Mouse (Mus musculus) kidney, adult 8-10 months (tissue): ENCODE results near the gene Slc25a21.

ENCODE experiments used
- DNase-seq, 2 experiments: peaks; one replicate each; pipeline ENCODE4 v3.0.0; 2022

Gene Slc25a21

DNA sequence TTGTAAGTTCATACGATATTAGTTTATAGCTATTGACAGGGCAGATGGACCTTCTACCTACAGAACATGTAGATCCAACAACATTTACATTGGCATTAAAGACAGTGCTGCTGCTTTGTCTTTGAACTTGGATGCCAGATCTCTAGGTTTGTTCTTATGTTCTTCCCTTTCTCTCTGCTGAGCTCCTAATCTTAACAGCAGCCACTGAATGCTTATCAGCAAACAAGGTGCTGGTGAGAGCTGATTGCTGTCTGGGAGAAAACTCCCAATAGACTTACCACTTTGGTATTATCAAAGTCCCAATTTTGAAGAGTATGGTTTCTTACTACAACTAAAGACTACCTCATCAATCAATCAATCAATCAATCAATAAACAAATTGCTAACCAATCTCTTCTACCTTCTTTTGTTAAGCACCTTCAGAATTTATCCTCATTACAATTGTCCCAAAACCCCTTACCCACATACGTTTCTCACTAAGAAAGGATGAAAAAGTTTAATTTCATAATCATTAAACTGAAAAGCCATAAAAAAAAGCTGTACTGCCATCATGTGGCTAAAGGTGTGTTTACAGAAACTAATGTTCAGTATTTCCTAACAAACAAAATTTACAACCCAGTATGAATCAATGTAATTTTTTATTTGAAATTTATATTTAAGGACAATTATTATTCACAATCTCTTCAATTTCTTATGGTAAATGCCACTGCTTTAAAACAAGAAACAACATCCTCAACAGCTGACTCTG is 12.7 kb downstream of the Slc25a21 start:
- DNase-seq = no peak

DNA sequence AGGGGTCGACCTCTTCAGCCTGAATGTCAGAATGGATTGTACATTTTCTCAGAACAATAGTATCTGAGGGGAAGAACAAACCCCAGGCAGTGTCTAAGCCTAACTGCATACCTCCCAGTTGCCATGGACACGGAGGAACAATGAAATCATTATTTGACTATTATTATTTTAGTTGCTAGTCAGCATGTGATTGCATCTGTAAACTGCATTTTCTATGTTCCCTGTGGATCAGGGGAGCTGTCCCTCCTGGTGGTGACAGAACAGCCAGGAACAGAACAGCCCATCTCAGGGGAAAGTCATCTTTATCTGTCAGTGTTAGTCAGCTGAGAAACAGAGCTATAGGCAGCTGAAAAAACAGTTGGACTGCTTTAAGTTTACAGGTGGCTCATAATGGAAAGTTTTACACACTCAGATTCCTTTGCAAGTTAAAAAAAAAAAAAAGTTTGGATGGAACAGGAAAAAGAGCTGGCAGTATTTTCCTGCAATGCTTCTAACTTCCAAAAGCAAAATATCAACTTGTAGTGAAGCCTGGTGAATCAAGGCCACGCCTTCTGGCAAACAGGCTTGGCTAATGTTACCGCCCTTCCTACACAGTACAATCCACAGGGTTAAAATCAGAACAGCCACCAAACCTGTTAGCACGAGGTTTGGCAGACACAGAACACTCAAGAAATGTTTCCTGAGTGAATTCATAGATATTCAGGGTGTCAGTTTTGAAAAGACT is 17.6 kb downstream of the Slc25a21 start:
- no peak for DNase-seq

DNA sequence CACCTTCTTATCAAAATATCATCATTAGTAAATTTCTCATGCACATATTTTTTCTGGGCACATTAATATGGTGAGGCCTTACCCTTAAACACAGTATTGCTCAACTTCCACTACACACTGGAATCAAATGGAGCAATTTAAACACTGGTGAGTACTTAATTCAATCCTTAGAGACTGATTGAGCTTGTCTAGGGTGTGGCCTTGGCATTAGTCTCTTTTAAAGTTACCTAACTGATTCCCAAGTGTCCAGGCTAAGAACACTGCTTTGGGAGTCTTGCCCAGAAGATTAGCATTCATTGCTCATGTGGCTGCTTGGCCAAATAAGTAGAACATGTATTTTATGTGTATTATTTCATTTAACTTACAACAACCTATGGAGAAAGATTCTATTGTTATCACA is 18.5 kb downstream of the Slc25a21 start:
- no peak for DNase-seq

DNA sequence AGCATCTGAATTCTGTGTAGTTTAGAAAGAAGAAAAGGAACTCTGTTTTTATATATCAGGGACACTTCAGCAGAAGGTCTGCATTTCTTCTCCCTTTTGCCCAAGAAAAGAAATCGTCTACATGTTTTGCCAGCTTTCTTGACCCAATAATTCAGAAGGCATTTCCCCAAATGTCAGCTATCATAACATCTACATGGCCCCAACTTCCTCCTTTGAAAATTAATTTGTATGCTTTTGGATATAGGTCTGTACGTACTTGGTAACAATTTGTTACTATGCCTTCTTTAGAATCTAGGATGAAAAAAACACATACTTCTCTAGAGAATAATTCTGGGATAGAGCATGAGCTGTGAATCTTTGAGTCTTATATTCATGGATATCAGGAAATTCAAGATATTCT is 34.0 kb downstream of the Slc25a21 start:
- no peak for DNase-seq

DNA sequence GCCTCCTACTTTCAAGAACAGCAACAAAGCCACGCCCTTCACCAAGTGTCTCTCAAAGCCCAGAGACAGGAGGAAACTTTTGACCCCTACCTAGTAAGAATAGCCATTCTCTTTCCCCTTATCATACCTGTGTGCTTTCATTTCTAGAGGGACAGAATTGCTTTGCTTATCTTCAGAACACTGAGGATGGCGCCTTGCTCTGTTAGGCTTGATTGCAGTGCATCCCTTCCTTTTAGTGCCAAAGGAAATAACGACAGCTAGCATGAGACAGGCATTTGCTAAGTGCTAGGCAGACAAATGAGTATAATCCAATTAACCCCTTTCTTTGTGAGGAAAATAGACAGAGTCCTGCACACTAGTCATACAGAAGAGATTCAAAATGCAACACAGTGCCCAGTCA is 34.4 kb downstream of the Slc25a21 start:
- DNase-seq = no peak

DNA sequence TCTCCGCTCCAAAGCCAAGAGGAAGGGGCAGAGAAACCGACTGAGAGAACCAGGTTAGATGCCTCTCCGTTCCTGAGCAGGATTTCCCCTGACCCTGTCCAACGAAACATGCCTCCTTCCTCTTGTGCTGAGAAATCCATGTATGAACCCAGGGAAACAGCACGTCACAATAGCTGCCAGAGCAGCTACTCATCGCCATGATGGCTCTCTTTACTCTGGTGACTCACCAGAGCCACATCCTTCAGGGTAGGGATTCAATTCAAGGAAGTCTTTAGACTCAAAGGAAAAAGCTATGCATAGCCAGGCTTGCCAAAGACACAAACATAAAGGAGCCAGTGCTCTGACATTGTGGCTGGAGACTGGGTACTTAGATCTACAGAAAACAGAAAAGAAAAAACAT is 37.4 kb downstream of the Slc25a21 start:
- DNase-seq = no peak

DNA sequence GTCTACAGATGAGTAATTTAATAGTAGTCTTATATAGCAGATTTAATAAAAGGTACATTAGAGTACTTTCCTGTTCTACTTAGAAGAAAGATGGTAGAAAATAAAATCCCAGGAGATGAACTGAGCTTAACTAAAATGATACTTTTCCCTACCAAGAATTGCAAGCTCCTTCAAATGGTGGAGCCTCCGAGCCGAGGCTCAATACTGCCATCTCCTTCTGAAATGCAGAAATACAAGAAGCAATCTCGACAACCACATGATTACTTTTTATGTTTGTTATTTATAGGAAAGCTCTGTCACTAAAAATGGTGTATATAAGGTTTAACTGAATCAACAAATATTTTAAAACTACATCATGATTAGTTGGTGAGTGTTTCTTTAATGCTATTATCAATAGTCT is 39.0 kb downstream of the Slc25a21 start:
- DNase-seq = no peak

DNA sequence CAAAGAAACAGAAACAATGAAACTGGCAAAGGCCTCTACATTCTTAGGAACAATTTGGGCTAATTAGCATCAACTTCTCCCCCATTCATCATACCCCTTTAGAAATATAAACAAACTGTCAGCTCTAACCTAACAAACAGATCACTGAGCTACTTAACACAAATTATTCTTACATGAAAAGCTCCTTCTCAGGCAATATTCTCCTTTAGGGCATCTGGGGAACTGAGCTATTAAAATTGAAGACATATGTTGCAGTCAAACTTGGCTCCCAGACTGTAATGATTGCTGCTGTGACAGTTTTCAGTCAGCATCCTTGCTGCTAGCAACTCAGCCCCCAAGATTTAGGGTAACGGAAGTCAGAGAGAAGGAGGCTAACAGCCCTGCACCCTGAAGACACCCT is 58.3 kb downstream of the Slc25a21 start:
- DNase-seq = no peak

DNA sequence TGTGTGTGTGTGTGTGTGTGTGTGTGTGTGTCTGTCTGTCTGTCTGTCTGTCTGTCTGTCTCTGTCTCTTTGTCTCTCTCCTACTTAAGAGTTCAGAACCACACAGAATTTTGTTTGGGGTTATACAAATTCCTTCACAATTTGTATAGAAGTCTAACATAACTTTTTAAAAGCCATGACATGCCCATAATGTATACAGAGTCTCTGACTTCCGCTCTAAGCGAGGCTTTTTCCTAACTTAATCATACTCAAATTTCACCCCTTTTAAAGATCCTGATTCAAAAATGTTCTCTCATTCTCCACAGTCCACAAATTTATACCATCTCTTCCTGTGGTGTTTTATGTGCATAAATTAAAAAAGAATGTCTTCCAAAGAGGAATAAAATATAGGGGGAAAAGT is 59.5 kb downstream of the Slc25a21 start:
- DNase-seq = no peak

DNA sequence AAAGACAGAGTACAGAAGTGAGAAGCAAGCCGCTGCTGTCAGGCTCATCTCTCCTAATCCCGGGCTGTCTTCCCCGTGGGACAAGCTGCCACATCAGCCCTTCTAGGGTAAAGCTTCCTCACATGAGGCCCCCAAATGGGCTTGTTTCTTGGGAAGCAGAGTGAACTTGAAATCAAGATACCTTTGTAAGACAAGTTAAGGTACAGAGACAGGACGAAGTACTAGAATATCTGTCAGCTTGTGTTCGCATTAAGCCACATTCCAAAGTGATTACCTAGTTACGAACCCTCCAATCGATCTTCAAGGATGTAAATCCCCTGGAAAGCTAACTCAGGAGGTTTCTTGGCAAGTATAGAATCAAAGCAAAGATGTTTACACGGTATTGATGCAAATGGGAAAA is 78.7 kb downstream of the Slc25a21 start:
- DNase-seq = no peak

DNA sequence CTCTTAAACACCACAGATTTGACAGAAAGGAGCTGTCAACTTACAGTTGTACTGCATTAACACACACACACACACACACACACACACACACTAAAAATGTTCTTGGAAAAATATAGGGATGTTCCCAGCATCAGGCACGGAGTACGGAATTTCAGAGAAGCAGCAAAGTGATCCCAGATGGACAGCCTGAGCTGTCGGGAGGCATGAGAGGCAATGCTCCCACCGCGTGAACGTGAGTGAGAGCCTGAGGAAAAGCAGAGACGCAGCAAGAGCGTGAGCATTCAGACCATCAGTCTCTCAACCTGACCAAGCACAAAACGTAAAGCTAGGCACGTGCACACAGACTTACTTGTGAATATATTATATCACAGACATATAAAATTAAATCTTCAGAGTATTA is 81.8 kb downstream of the Slc25a21 start:
- no peak for DNase-seq

DNA sequence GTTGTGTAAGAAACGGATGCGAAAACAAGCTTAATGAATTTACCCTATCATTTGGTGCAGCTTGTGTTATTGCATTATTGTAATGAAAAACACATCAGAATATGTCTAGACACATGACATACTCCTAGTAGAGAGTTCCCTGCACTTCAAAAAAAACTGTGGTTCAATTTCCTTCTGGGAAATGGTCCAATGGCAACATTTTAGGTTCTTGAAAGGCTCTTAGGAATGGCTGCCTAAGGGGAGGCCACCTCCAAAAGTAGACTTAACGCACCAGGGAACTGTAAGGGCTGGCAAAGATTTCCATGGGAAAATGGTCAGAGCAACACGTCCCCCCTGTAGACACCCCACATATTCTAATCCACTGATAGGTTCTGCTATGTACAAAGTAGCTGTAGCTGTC is 87.9 kb downstream of the Slc25a21 start:
- DNase-seq = no peak

DNA sequence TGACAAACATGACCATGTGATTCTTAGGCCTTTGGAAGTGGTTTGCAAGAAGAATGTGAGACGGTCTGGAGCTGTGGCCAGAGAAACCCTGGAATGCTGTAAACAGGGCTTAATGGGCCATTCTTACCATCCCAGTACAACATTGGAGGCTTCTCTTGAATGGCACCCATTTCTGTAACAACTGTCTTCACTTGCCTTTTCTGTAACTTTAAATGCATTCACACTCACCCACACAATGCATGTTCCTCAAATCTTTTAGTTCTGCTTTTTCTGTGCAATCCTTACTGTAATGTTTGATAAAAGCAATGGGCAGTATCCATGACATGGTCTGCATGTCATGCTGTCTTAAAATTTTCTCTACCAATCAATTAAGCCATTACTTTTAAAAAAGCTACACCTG is 95.0 kb downstream of the Slc25a21 start:
- DNase-seq = no peak

DNA sequence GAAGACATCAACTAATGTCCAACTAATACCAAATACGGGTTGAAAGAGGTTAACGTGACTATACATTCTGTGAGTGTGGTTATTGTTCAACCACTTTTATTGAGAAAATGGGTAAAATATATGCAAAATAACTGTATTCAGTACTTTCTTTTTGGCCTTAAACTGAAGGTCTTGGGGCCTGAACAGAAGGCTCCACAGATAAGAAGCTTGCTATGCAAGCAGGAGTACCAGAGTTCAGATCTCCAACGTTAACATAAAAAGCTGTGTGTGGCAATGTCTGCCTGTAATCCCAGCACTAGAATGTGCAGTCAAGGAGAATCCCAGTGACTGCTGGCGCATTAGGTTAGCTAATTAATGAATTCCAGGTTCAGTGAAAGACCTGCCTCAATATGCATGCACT is 96.7 kb downstream of the Slc25a21 start:
- DNase-seq = no peak

DNA sequence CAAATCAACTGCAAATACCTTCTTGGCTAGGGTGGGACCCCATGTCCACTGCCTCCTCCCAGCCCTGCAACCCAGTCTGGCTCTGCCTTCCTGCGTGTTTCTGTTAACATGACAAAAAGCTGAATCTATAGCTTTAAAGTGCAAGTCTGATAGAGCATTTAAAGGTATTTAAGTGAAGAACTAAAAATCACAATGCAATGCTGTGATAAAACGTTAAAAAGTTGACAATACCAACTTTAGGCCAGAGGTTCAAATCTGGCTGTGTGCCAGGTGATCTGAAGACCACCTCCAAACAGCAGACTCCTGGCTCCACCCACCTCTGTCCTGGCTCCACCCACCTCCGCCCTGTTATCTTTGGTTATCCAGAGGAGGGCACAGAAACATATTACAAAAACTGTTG is 98.2 kb downstream of the Slc25a21 start:
- no peak for DNase-seq

DNA sequence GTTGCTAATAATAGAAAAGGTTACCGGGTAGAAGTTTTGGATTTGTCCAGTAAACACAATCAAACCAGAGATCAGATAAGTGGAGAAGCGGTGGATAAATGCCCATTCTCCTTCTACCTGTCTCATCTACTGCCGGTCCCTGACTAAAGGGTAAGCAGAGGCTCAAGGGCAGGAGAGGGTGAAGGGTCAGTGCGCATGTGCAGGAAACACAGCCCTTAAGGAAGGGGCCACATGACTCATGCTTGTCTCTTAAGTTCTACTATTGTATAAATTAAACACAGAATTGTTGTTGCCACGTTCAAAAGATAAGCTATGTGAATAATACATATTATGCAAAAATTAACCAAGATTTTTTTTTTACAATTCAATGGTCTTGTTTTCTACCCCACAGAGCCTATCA is 98.9 kb downstream of the Slc25a21 start:
- no peak for DNase-seq

DNA sequence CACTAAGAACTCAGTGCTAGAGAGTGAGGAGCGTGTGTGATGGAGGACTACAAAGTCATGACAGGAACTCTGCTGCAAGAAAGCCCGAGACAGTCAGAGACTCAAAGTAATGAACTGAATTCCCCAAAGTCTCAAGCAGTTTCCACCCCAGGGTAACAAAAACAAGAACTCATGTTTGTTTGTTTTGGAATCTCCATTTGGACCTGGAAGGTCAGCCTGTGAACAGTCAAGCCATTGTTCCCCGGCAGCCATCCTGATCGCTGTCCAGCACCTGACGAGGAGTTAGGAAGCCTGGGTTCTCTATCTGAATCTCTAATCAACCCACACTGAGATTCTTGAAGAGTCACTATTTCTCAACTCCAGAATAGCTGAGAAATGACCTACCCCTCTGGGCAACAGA is 104.2 kb downstream of the Slc25a21 start:
- DNase-seq = no peak

DNA sequence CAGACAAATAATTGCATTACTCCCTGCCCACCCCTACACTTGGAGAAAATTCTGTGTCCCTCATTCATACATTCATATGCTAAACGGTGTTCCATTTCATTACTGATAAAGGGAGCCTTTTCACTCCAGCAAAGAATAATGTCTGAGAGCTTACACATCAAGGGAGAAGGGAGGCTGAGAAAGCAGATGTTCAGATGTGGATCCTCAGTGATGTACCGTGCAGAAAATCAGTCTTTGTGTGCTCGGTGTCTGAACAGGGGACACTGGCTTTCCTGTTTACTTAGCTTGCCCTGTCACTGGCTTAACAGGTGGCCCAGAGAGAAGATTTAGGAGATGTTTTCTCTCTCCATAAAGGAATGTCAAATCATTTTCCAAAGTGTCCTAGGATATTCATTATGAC is 112.8 kb downstream of the Slc25a21 start:
- DNase-seq = no peak

DNA sequence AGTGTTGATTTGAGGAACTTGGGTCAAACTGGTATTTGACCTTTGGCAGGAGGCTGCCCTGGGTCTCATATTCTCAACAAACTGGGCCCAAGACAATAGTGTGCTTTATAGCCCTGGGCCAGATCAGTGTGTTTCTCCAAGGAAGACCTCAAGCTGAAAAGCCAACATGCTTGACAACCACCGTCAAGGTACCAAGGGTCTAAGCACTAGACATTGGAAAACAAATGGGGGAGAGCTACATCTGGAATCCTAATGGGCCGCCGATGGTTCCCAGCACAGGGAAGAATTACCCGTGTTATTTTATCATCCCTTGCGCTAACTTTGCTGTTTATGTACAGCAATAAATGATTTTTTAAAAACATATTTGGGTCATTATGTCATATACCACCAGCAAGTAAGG is 113.7 kb downstream of the Slc25a21 start:
- no peak for DNase-seq

DNA sequence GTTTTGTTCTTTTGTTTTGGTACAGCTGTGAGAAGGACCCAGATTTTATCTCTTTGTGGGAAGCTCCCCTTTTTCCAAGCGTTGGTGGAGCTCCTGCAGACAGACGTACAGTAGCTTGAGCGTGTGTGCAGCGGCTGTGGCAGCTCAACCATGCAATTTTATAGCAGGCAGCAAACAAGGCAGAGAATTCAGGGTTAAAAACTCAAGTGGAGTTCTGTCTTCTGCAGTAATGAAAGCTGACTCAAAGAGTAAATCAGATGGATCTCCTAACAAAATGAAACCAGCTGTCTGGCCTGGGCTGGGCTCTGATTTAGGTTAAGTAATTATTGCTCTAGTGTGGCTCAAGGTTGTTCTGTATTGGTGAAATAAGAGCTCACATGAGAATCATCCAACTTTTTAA is 120.7 kb downstream of the Slc25a21 start:
- no peak for DNase-seq

DNA sequence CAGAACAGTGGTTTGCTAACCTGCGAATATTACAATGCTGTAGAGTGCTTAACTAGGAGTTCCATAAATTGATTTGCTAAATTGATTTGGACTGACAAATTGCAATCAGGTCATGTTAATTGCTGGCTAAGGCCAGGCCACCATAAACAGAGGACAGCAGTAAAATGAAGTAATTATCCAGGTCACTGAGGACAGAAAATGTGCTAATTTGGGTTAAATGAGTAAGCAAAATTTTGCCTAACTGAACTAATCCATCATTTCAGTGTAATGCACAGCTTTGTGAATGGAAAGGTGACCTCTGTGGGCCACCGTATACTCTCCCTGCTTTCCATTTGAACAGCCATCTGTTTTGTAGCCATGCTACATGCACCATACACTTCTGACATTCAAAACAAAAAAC is 124.7 kb downstream of the Slc25a21 start:
- DNase-seq = no peak

DNA sequence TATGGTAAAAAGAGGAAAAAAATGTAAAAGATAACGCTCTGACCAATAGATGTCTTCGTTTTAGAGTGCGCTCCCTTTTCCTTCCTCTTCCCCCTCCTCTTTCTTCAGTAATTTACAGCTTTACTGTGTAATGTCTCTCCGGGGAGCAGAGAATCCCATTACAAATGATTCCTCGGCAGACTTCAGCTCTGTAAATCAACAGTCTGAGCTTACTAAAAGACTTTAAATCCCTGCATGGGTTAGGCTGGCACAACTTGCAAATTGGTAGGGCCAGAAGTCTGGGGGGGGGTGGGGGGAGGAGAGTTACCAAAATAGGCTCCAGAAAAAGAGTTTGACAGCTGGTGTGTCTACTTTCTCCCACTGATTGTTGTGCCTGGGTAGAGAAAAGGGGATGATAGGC is 128.7 kb downstream of the Slc25a21 start:
- DNase-seq = no peak

DNA sequence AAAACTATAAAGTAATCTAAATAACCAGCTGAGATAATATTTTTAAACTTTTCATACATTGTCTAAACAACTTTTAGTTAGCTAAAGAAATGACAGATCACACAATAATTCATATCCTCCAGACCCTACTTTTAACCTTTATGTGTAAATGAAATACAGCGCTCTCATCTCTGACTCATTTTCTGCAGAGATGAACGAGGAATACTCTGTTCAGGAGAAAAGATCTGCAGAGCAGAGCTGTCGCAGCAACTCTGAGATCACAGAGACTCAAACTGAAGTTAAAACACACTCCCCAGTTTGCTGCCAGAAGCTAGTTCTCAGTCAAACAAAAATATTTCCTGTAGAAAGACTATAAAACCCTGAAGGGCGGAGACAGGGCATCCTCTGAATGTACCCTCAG is 177.5 kb downstream of the Slc25a21 start:
- no peak for DNase-seq

DNA sequence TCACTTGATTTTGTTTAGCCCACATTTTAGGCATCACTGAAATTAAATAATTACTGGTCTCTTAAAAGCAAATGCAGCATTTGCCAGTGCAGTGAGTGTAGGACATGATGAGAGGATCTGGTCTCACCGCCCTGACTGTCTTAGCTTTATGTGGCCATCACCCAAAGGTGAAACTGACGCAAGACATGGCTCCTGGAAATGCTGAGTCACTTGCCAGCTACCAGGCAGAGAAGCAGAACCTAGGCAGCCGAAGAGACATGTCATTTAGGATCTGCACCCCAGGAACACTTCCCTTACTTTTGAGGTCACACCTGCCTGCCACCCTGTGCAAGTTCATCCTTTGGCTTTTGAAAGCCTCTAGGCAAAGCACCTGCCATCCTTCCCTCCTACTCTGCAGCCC is 180.4 kb downstream of the Slc25a21 start:
- DNase-seq = no peak

DNA sequence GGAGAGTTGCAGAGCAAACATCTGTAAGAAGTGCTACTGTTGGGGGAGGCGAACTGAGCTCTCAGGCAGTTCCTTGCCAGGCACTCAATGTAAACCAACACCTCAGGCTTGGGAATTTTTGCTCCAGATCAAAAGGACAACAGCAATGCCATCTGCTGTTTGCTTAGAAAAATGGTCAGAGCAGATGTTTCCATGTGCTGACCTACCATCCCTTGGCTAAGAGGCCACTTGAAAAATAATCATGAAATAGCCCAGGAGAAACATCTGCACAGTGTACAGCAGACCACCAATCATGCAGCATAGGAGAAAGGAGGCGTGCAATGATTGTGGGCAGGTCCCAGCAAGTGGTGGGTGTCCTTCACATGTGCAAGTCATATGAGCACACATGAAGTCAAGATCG is 180.9 kb downstream of the Slc25a21 start:
- DNase-seq = no peak
